Mouse (Mus musculus) 416B (cell line): ENCODE results near the gene Spata5.
A peak's percentile ranks its signal among the peaks of the same experiment; 100 is the strongest.

Experiments used
- DNase-seq: peaks from one replicate; pipeline ENCODE4 v3.0.0; 2011; ENCODE audit warnings: low read depth

Gene Spata5

GRCm38 (mm10) chr3:37614878-37615650 lies 195.4 kb downstream of the Spata5 start:
- DNase-seq: no peak

- DNase-seq: peak; percentile 28
Observed at GRCm38 (mm10) chr3:37616586-37617547, 197.2 kb downstream of the Spata5 start.
